Mouse (Mus musculus): ENCODE measurements at regions not wholly inside any gene's neighbourhood (a gene's known extent, or its start where the extent isn't known, plus 50 kb on each side); places are given as distances from the start of the nearest gene placed in this dataset.

- Histone ChIP-seq H3K4me1 (replicated peaks; ENCODE audit: control insufficient read depth, insufficient read depth, low read length) (no peaks in the 10 kb centered on the region), H3K4me3 (replicated peaks; ENCODE audit: low read length) (no peak overlapping the region), H3K27me3 (replicated peaks; ENCODE audit: control insufficient read depth, insufficient read depth, low read length) (no peaks in the 10 kb centered on the region), H3K36me3 (ENCODE audit: control insufficient read depth, insufficient read depth) (no peaks in the 10 kb centered on the region), H3K27ac (ENCODE audit: low read length) (no peak overlapping the region), H3K9me3 (ENCODE audit: control insufficient read depth, low read length) (no peaks in the 10 kb centered on the region), H3K4me2 (ENCODE audit: low read length) (no peak overlapping the region), H3K9ac (replicated peaks; ENCODE audit: low read depth, low read length) (no peak overlapping the region)
- WGBS = 88% methylated on average over 9 of the region's 9 CpGs
- no peak for ATAC-seq
Measured at GRCm38 (mm10) chr8:60372681-60373398, 130.2 kb downstream of the Gm10283 start.

GRCm38 (mm10) chr8:60348291-60348690 is 154.7 kb downstream of the Gm10283 start:
- no peaks in the 10 kb centered on the region for H3K36me3 ChIP-seq (ENCODE audit: control insufficient read depth, insufficient read depth)

GRCm38 (mm10) chr8:60345830-60346420 is 157.1 kb downstream of the Gm10283 start:
- peak; percentile 45; the same call in 1 of the 2 replicates for ATAC-seq
- no peak overlapping the region for H3K4me3 ChIP-seq (replicated peaks; ENCODE audit: low read length)

More at GRCm38 (mm10) chr8:60348291-60348690, 154.7 kb downstream of the Gm10283 start:
- no peak for ATAC-seq
- Histone ChIP-seq H3K27me3 (replicated peaks; ENCODE audit: control insufficient read depth, insufficient read depth, low read length) (no peaks in the 10 kb centered on the region), H3K27ac (ENCODE audit: low read length) (no peak overlapping the region), H3K4me1 (replicated peaks; ENCODE audit: control insufficient read depth, insufficient read depth, low read length) (no peaks in the 10 kb centered on the region), H3K4me3 (replicated peaks; ENCODE audit: low read length) (no peak overlapping the region), H3K9ac (replicated peaks; ENCODE audit: low read depth, low read length) (no peak overlapping the region), H3K9me3 (ENCODE audit: control insufficient read depth, low read length) (no peaks in the 10 kb centered on the region), H3K4me2 (ENCODE audit: low read length) (no peak overlapping the region)
- WGBS = 43% methylated on average over 2 of the region's 2 CpGs

GRCm38 (mm10) chr8:60315478-60315877 is 187.5 kb downstream of the Gm10283 start:
- 77% methylated on average over 3 of the region's 3 CpGs for WGBS
- Histone ChIP-seq H3K9me3 (ENCODE audit: control insufficient read depth, low read length) (no peaks in the 10 kb centered on the region), H3K4me1 (replicated peaks; ENCODE audit: control insufficient read depth, insufficient read depth, low read length) (no peaks in the 10 kb centered on the region), H3K27ac (ENCODE audit: low read length) (no peak overlapping the region), H3K9ac (replicated peaks; ENCODE audit: low read depth, low read length) (no peak overlapping the region), H3K4me3 (replicated peaks; ENCODE audit: low read length) (no peak overlapping the region), H3K36me3 (ENCODE audit: control insufficient read depth, insufficient read depth) (no peaks in the 10 kb centered on the region), H3K27me3 (replicated peaks; ENCODE audit: control insufficient read depth, insufficient read depth, low read length) (no peaks in the 10 kb centered on the region), H3K4me2 (ENCODE audit: low read length) (no peak overlapping the region)
- ATAC-seq = no peak

More at GRCm38 (mm10) chr8:60345830-60346420, 157.1 kb downstream of the Gm10283 start:
- Histone ChIP-seq H3K9ac (replicated peaks; ENCODE audit: low read depth, low read length) (no peak overlapping the region), H3K36me3 (ENCODE audit: control insufficient read depth, insufficient read depth) (no peaks in the 10 kb centered on the region), H3K27me3 (replicated peaks; ENCODE audit: control insufficient read depth, insufficient read depth, low read length) (no peaks in the 10 kb centered on the region), H3K27ac (ENCODE audit: low read length) (no peak overlapping the region), H3K4me1 (replicated peaks; ENCODE audit: control insufficient read depth, insufficient read depth, low read length) (no peaks in the 10 kb centered on the region), H3K4me2 (ENCODE audit: low read length) (no peak overlapping the region), H3K9me3 (ENCODE audit: control insufficient read depth, low read length) (no peaks in the 10 kb centered on the region)
- 41% methylated on average over 6 of the region's 6 CpGs for WGBS

GRCm38 (mm10) chr8:60313977-60314854 is 188.8 kb downstream of the Gm10283 start:
- no peaks in the 10 kb centered on the region for H3K9me3 ChIP-seq (ENCODE audit: control insufficient read depth, low read length)
- H3K4me2 ChIP-seq (ENCODE audit: low read length) = no peak overlapping the region
- no peak overlapping the region for H3K4me3 ChIP-seq (replicated peaks; ENCODE audit: low read length)
- H3K9ac ChIP-seq (replicated peaks; ENCODE audit: low read depth, low read length) = no peak overlapping the region
- whole genome bisulfite sequencing = 28% methylated on average over 8 of the region's 8 CpGs
- 0 out of 2 replicates have a peak, but pooled peaks have one; percentile 18 for ATAC-seq
- no peaks in the 10 kb centered on the region for H3K4me1 ChIP-seq (replicated peaks; ENCODE audit: control insufficient read depth, insufficient read depth, low read length)
- H3K27me3 ChIP-seq (replicated peaks; ENCODE audit: control insufficient read depth, insufficient read depth, low read length) = no peaks in the 10 kb centered on the region
- H3K27ac ChIP-seq (ENCODE audit: low read length) = no peak overlapping the region
- no peaks in the 10 kb centered on the region for H3K36me3 ChIP-seq (ENCODE audit: control insufficient read depth, insufficient read depth)

GRCm38 (mm10) chr8:60310136-60310535 is 192.9 kb downstream of the Gm10283 start:
- no peaks in the 10 kb centered on the region for H3K36me3 ChIP-seq (ENCODE audit: control insufficient read depth, insufficient read depth)
- no peak overlapping the region for H3K4me2 ChIP-seq (ENCODE audit: low read length)
- H3K9me3 ChIP-seq (ENCODE audit: control insufficient read depth, low read length) = no peaks in the 10 kb centered on the region
- no peak overlapping the region for H3K4me3 ChIP-seq (replicated peaks; ENCODE audit: low read length)
- no peak overlapping the region for H3K27ac ChIP-seq (ENCODE audit: low read length)
- WGBS = 58% methylated on average over 2 of the region's 2 CpGs
- ATAC-seq = no peak
- no peak overlapping the region for H3K9ac ChIP-seq (replicated peaks; ENCODE audit: low read depth, low read length)
- no peaks in the 10 kb centered on the region for H3K4me1 ChIP-seq (replicated peaks; ENCODE audit: control insufficient read depth, insufficient read depth, low read length)
- H3K27me3 ChIP-seq (replicated peaks; ENCODE audit: control insufficient read depth, insufficient read depth, low read length) = no peaks in the 10 kb centered on the region

- ATAC-seq = no peak
- H3K9ac ChIP-seq (replicated peaks; ENCODE audit: low read depth, low read length) = no peak overlapping the region
- no peak overlapping the region for H3K27ac ChIP-seq (ENCODE audit: low read length)
- 76% methylated on average over 7 of the region's 7 CpGs for WGBS
- H3K36me3 ChIP-seq (ENCODE audit: control insufficient read depth, insufficient read depth) = no peaks in the 10 kb centered on the region
- H3K4me3 ChIP-seq (replicated peaks; ENCODE audit: low read length) = no peak overlapping the region
- H3K27me3 ChIP-seq (replicated peaks; ENCODE audit: control insufficient read depth, insufficient read depth, low read length) = no peaks in the 10 kb centered on the region
- no peaks in the 10 kb centered on the region for H3K9me3 ChIP-seq (ENCODE audit: control insufficient read depth, low read length)
- no peak overlapping the region for H3K4me2 ChIP-seq (ENCODE audit: low read length)
- no peaks in the 10 kb centered on the region for H3K4me1 ChIP-seq (replicated peaks; ENCODE audit: control insufficient read depth, insufficient read depth, low read length)
Measured at GRCm38 (mm10) chr8:60301282-60301681, 201.7 kb downstream of the Gm10283 start.

- 19% methylated on average over 2 of the region's 2 CpGs for WGBS
Measured at GRCm38 (mm10) chr8:60277211-60277801, 225.7 kb downstream of the Gm10283 start.

GRCm38 (mm10) chr8:60250341-60250740 is 252.7 kb downstream of the Gm10283 start:
- 66% methylated on average over 6 of the region's 6 CpGs for WGBS

More at GRCm38 (mm10) chr8:60277211-60277801, 225.7 kb downstream of the Gm10283 start:
- H3K36me3 ChIP-seq (ENCODE audit: control insufficient read depth, insufficient read depth) = no peaks in the 10 kb centered on the region
- H3K9me3 ChIP-seq (ENCODE audit: control insufficient read depth, low read length) = no peaks in the 10 kb centered on the region
- no peak overlapping the region for H3K9ac ChIP-seq (replicated peaks; ENCODE audit: low read depth, low read length)
- ATAC-seq = no peak
- no peaks in the 10 kb centered on the region for H3K27me3 ChIP-seq (replicated peaks; ENCODE audit: control insufficient read depth, insufficient read depth, low read length)
- no peak overlapping the region for H3K4me3 ChIP-seq (replicated peaks; ENCODE audit: low read length)
- H3K27ac ChIP-seq (ENCODE audit: low read length) = no peak overlapping the region
- H3K4me1 ChIP-seq (replicated peaks; ENCODE audit: control insufficient read depth, insufficient read depth, low read length) = no peaks in the 10 kb centered on the region
- no peak overlapping the region for H3K4me2 ChIP-seq (ENCODE audit: low read length)

More at GRCm38 (mm10) chr8:60250341-60250740, 252.7 kb downstream of the Gm10283 start:
- no peaks in the 10 kb centered on the region for H3K4me1 ChIP-seq (replicated peaks; ENCODE audit: control insufficient read depth, insufficient read depth, low read length)
- H3K36me3 ChIP-seq (ENCODE audit: control insufficient read depth, insufficient read depth) = no peaks in the 10 kb centered on the region
- H3K9ac ChIP-seq (replicated peaks; ENCODE audit: low read depth, low read length) = no peak overlapping the region
- no peak overlapping the region for H3K4me2 ChIP-seq (ENCODE audit: low read length)
- ATAC-seq = no peak
- no peak overlapping the region for H3K27ac ChIP-seq (ENCODE audit: low read length)
- H3K4me3 ChIP-seq (replicated peaks; ENCODE audit: low read length) = no peak overlapping the region
- H3K27me3 ChIP-seq (replicated peaks; ENCODE audit: control insufficient read depth, insufficient read depth, low read length) = no peaks in the 10 kb centered on the region
- H3K9me3 ChIP-seq (ENCODE audit: control insufficient read depth, low read length) = no peaks in the 10 kb centered on the region

Data from forebrain, embryonic 16.5 days (tissue).